Mouse (Mus musculus) kidney, adult 11 months (tissue): ENCODE measurements around the gene Ssb.

ENCODE experiments used
- DNase-seq: peaks from one replicate; pipeline ENCODE4 v3.0.0; 2022

Gene Ssb

GRCm38 (mm10) chr2:69861485-69862091 is at the start of gene Ssb:
Gene Ssb, plus strand, starts transcription at chr2:69861562.
- peak; percentile 90 for DNase-seq

GRCm38 (mm10) chr2:69816575-69816974 is 44.8 kb upstream of the Ssb start:
- DNase-seq, result no peak

DNA sequence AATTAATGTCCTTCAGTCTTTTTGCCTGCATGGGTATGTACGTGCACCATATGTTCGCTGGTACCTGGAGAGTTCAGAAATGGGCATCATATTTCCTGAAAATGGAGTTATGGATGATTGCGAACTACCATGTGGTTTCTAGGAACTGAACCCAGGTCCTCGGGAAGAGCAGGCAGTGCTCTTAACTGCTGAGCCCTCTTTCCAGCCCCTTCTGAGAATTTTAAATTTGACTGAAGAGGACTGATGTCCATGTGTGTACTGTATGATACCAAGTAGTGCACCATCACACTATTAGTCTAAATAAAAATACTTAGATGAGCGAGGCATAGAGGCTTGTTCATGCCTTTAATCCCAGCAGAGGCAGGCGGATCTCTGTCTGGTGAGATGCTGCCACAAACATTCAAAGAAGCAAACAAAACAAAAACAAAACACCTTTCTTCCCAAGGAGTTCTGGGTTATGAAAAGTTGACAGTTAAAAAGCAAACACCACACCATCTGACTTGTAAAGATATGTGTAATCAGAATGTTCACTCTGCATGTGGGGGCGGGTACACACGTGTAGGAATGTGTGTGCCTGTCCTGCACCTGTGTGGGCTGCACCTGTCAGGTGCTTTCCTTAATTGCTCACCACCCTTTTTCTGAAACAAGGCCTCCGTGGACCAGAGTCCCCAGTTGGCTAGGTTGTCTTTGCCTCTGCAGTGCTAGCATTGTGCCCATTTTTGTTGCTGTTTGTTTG is 42.8 kb upstream of the Ssb start:
- no peak for DNase-seq

DNA sequence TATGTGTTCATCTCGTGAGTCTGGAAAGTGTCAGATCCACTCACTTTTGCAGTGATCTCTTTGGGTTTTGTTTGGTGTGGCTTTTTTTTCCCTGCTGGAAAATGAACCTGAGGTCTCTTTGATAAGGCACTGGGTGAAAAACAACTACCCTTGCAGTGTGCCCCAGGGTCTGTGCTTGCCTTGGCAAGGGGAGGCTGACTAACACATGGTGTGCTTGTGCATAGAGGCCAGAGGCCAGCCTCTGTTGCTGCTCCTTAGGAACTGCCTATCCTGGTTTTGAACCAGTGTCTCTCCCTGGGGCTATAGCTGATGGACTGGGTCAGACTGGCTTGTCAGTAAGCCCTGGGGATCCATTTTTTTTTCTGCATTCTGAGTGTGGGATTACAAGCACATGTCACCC is 41.2 kb upstream of the Ssb start:
- no peak for DNase-seq

GRCm38 (mm10) chr2:69821711-69822110 is 39.7 kb upstream of the Ssb start, which contains the start of gene Klhl23:
Gene Klhl23, plus strand, starts transcription at chr2:69821944.
- DNase-seq, result no peak

DNA sequence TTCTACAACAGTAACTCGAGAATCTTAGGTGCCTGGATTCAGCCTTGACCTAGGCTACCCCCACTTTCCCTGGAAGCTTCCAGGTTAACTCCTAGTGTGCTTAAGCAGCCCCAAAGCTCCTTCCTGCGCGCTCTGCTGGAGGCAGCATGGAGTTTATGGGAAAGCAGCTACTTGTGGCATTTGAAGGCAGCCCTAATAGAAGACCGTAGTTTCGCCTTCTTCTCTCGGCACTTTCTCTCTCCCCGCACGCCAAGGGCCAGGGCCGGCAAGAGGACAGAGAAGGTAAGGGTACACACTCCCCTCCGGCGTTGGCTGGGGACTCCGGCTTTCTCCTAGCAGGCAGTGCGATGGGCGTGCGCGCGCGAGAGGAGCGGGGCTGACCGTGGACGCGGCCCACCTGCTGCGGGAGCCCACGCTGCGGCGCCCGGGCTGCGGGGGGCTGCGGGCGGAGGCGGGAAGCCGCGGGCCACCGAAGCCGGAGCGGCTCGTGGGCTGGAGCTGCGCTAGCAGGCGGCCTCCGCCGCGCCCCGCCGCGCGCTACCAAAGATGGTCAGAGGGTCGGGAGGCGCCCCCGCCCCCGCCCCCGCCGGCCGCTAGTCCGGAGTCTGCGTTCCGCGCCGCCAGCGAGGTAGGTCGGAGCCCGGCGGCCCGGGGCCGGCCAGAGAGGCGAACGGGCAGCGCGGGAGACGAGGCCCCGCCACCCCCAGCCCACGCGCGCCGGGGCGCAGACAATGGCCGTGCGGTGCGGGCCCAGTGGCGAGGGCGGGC is 38.8 kb upstream of the Ssb start:
- DNase-seq, result no peak

GRCm38 (mm10) chr2:69823129-69823677 is 38.2 kb upstream of the Ssb start:
- no peak for DNase-seq

GRCm38 (mm10) chr2:69825898-69826297 is 35.5 kb upstream of the Ssb start:
- no peak for DNase-seq

DNA sequence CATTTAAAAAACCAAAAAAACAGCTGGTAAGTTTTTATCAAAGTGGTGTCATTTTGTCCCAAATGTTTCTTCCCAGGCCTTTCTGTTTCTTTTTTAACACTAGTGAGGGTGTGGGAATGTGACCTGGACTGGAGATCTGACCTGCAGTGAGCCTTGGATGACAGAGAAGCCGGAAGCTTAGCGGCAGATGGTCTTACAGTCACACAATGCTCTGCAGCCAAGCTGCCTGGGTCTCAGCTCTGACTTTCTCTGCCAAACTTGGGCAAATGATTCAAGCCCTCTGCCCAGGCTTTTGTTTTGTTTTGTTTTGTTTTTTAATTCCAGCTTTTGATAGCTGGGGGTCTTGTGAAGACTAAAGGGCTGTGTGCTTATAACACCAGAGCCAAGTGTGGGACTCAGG is 35.0 kb upstream of the Ssb start:
- DNase-seq, result no peak

DNA sequence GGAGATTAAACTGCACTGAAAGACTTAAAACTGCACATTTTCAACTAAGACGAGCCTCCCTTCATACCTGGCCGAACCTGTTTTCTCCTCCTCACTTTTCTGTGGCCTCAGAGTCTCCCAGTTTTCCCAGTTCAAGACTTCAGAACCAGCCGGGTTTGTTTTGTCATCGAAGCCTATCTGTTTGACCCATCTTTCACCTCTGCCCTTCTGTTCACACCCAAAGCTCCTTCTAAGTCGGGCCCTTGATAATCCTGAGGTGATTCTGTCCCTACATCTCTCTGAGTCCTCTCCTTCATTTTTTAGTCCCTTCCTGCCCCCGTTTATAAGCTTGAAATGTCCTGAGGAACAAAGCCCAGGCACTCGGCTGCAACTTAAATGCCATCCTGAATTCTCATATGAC is 33.3 kb upstream of the Ssb start:
- no peak for DNase-seq

DNA sequence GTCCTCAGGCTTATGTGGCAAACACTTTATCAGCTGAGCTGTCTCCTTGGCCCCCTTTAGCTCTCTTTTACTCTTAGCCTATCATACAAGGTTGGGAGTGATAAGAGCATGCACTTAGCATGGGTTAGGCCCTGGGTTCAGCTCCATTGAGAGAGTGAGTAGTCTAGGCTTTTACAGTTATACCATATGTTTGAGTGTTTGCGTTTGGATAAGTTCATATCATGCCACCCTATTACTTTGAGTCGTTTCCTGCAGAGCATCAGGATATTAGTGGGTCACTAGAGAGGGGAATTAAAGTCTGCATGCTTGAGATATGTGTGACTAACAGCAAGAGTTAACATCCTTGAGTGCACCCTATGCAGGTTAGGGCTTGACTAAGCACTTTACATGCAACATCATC is 31.7 kb upstream of the Ssb start:
- no peak for DNase-seq

DNA sequence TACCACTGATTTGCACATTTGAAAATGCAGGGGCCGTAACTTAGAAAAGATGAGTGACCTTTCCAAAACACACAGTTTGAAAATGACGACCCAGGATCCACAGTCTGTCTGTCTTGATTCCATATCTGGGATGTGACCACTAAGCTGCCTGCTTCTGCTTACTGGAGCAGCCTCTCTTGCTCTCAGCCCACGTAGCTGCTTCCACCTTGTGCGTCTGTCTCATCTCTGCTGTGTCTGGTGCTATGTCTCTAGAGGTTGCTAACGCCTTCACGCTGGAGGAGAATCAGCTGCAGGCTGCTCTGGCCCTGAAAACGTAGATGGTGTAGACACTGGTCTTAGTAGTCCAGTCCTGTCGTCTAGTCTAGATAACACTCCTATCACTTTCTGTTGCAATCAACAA is 31.2 kb upstream of the Ssb start:
- no peak for DNase-seq

- DNase-seq, result no peak
These were observed 24.0 kb upstream of the Ssb start for GRCm38 (mm10) chr2:69837244-69837967.

DNA sequence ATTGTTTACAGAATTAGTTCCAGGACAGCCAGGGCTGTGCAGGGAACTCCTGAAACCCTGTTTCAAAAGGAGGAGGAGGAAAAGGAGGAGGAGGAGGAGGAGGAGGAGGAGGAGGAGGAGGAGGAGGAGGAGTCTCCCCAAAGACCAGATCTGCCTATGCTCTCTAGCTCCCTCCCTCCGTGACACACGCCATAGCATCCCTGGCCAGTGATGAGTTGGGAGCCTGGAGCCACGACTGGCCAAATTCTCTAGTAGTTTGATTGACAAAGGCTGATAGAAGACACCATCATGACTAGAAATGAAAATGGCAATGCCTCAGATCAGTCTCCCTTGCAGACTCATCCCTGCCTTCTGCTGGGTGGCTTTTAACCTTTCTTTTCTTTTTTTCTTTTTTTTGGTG is 23.4 kb upstream of the Ssb start:
- DNase-seq, result no peak

- DNase-seq, result no peak
These were observed 22.7 kb upstream of the Ssb start for GRCm38 (mm10) chr2:69838707-69839106.

DNA sequence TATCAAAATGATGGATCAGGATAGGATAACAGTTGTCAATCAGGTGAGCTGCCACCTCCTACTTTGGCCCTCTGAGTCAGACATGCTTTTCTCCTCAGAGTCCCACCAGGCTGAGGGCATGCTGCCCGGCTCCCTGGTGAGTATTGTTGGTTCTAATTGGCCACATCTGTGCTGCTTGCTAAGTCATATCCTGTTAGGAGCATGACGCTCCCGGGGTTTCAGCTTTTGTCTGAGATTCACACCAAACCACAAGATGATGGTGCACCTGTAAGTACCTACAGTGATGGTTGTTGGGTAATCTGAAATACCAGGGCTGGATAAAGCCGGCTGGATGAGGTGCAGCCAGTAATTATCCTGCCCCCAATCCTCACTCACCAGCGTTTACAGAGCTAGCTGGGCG is 21.1 kb upstream of the Ssb start:
- DNase-seq, result no peak

DNA sequence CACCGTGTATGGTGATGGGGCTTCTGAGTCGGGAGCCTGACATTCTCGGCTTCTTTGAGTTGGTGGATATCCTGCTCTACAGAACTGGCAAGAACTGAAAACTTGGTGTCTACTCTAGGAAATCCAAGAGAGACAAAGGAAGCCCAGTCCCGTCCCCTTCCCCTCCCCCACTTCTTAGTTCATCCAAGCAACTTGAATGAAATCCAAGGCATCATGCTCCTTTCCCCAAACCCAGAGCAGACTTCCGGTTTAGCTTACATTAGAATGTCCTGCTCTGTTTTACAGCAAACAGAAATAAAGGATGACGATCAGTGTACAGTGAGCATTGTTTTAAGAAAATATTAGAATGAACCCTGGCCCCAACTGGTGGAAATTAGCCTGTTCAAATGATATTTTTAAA is 12.1 kb upstream of the Ssb start:
- no peak for DNase-seq

- DNase-seq, result no peak
These were observed 9.8 kb upstream of the Ssb start for GRCm38 (mm10) chr2:69851427-69852058.

DNA sequence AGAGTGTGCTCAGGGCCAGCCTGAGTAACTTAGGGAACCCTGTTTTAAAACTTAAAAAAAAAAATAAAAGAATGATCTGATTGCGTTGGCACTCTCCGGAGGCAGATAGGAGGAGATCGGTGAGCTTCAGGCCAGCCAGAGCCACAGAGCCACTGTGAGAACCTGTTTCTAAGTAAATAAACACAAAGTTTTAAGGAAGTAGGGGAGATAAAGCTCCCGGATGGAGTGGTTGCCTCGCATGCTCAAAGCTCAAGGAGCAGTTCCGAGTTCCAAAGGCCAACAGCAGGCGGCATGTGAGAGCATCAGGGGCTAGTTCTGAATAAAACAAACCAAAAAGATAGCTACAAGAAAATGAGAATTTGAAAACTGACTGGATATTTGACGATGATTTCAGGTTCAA is 5.0 kb upstream of the Ssb start:
- no peak for DNase-seq

DNA sequence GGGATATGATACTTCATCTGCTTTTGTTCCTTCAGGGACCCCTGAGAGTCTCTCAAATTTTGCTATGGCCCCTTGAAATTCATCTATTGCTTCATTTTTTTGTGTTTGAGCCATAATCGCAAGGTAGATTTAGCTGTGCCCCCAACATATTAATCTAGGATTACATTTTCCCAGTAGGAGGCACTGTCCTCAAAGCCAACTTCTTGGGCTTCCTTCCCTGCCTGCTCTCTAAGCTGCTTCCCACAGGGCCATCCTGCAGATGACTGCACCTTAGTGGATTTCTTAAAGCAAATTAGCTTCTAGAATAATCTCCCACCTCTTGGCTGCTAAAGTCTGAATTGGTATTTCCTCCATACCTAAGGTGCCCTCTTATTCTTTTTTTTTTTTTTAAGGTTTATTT is 3.5 kb upstream of the Ssb start:
- DNase-seq, result no peak

GRCm38 (mm10) chr2:69860972-69861452 is 350 bp upstream of the Ssb start:
- peak; percentile 38 for DNase-seq

DNA sequence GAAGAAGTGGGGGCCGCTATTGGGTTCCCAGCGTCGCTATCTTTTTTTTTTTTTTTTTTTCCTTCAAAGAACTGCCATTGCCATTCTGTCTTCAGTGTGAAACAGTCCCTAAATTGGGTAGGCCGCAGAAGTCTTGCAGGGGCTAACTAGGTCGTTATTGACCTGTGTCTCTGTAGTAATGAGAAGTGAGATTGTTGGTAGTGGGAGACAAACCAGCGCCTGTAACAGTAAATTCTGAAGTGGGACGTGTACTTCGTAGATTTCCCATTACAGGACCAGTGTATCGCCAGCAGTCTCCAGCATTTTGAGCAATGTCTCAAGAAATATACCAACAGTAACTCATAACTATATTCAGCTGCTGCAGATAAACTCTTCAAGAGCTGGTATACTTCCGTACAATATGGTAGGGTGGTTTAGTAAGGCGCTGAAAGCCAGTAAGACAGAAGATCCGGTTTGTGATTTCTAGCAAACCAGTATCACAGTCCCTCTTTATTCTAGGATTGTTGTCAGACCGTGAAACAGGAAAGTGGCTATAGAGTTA is 825 bp downstream of the Ssb start:
- no peak for DNase-seq
